ENCODE assay signal across 8 mouse cellular contexts in the genomic region with DNA sequence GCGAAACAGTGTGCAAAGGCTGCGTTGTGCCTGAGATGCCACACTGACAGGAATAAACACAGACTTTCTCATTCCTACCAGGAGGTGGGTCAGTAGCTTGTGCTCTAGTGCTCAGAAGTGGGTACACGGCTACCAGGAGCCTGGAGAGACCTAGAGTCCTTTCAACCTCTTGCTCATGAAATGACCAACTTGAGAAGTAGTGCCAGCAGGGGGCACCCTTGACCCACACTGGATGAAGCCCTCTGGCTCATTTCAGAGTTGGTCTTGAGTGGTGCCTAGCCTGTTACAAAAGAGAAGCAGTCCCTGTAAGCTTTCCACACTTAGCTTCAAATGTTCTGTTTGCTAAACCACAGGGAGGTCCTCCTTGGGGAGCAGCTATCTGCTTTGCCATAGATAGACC. TPM values are rescaled to one million over a fixed set of nuclear protein-coding genes. Genes with fewer than 3 reads are reported as not detected.
DNase-seq lines count a peak whose midpoint lies in the region; ATAC-seq and TF ChIP-seq lines count a peak whose summit lies in the region.

No protein-coding gene starts in this region.

- peaks cover 5% of the 10 kb centered on the region; the same call in 1 of the 2 replicates for H3K4me1 ChIP-seq in forebrain, embryonic 13.5 days

- no peak overlapping the region for H3K4me3 ChIP-seq in forebrain, embryonic 13.5 days
- no peak overlapping the region for H3K4me3 ChIP-seq in layer of hippocampus, adult 2 months

- TF ChIP-seq CTCF in layer of hippocampus, adult 2 months (conservative IDR thresholded peaks at IDR 0.05) = peak; percentile 88

- H3K36me3 ChIP-seq in forebrain, embryonic 13.5 days (ENCODE audit: poor library complexity, severe bottlenecking) = no peaks in the 10 kb centered on the region

- DNase-seq in ES-CJ7 (ENCODE audit: low read depth, low spot score) = peak; percentile 72
- DNase-seq in brain, adult 2 months (ENCODE audit: low read depth, low spot score) = peak; percentile 84
- DNase-seq in heart, postnatal 4 days = peak; percentile 92
- peak; percentile 67 to 85 for DNase-seq in layer of hippocampus, adult 2 months (ENCODE audit: low spot score in 2 of 2)
- DNase-seq in lung, postnatal 10 days = peak; percentile 87
- peak; percentile 73 for DNase-seq in right cerebral cortex, adult 18-20 months

- no peak overlapping the region for H3K4me2 ChIP-seq in forebrain, embryonic 13.5 days

- no peak overlapping the region for H3K9ac ChIP-seq in forebrain, embryonic 13.5 days

- H3K9me3 ChIP-seq in forebrain, embryonic 13.5 days (replicated peaks) = no peaks in the 10 kb centered on the region

- WGBS in forebrain, embryonic 13.5 days = 63% methylated on average over 3 of the region's 3 CpGs

- no peak overlapping the region for H3K27ac ChIP-seq in forebrain, embryonic 13.5 days
- no peak overlapping the region for H3K27ac ChIP-seq in layer of hippocampus, adult 2 months

- no peaks in the 10 kb centered on the region for H3K27me3 ChIP-seq in forebrain, embryonic 13.5 days

- 0 out of 2 replicates have a peak, but pooled peaks have one; percentile 43 for ATAC-seq in forebrain, embryonic 13.5 days
- ATAC-seq in activated CD4-positive, CD25-positive, alpha-beta regulatory T cell, adult 4 months = no peak

RNA-seq across cellular contexts. Expression of a gene that starts 28.5 kb away (rescaled TPM):
- 0.88 and 0.91 TPM in 2 replicates for polyA plus RNA-seq in forebrain, embryonic 13.5 days (2015; fragmentation: Nextera tagmentation; extraction: Ambion mirVana)
- total RNA-seq in heart, postnatal 4 days (2021) = 1 to 10 TPM; 1.8 to 1.9 TPM
- total RNA-seq in layer of hippocampus, adult 2 months (2021) = 10 to 100 TPM; 21.8 to 24.7 TPM
- polyA plus RNA-seq in activated CD4-positive, CD25-positive, alpha-beta regulatory T cell, adult 4 months (2017; shearing (Covaris generic)) = not detected

RNA-seq across cellular contexts. Expression of a gene that starts 46.7 kb away (rescaled TPM):
- 0.66 and 1.1 TPM in 2 replicates for polyA plus RNA-seq in forebrain, embryonic 13.5 days (2015; fragmentation: Nextera tagmentation; extraction: Ambion mirVana)
- total RNA-seq in heart, postnatal 4 days (2021) = 10 to 100 TPM; 23.4 to 28.1 TPM
- 10 to 100 TPM; 36.2 to 36.8 TPM for total RNA-seq in layer of hippocampus, adult 2 months (2021)
- not detected for polyA plus RNA-seq in activated CD4-positive, CD25-positive, alpha-beta regulatory T cell, adult 4 months (2017; shearing (Covaris generic))

Comparison
In these comparisons a context has a peak if more than half of its experiments do, and no peak if none do; other contexts are left out.
1. RNA of a gene that starts 28.5 kb away (total RNA-seq): 21.8 to 24.7 TPM in layer of hippocampus, adult 2 months; 1.8 to 1.9 TPM in heart, postnatal 4 days; every median in the first group is over 4 times any median in the second.
2. Peak in every context shown above with its lines, with median percentiles within 50 percentile points of each other: DNase-seq.